Mouse (Mus musculus) cerebellum, postnatal 4 days (tissue): ENCODE data around the gene Chrna5.

Experiments used
- DNase-seq, 2 experiments: peaks; one replicate each; pipeline ENCODE4 v3.0.0; 2022; ENCODE audit warnings: low spot score in 2 of 2, mixed read lengths in 1 of 2

Chrna5 gene

GRCm38 (mm10) chr9:55023326-55023725, 42.6 kb downstream of the Chrna5 start:
- DNase-seq = no peak

GRCm38 (mm10) chr9:55023902-55024583, 43.4 kb downstream of the Chrna5 start:
- peak; percentile 79 to 89 for DNase-seq

- no peak for DNase-seq
Observed at GRCm38 (mm10) chr9:55025534-55026274, 45.0 kb downstream of the Chrna5 start.

- peak in 1 of 2 experiments; percentile 54 for DNase-seq
Observed at GRCm38 (mm10) chr9:55026275-55026663, 45.6 kb downstream of the Chrna5 start, which contains the start of gene Chrna3. TSS of gene Chrna3 (minus strand) at chr9:55026562.

GRCm38 (mm10) chr9:55031435-55032167, 50.9 kb downstream of the Chrna5 start:
- no peak for DNase-seq

GRCm38 (mm10) chr9:55038948-55039347, 58.3 kb downstream of the Chrna5 start:
- DNase-seq = no peak

GRCm38 (mm10) chr9:55039983-55040382, 59.3 kb downstream of the Chrna5 start:
- peak in 1 of 2 experiments; percentile 77 for DNase-seq

GRCm38 (mm10) chr9:55041389-55041788, 60.7 kb downstream of the Chrna5 start:
- peak in 1 of 2 experiments; percentile 64 for DNase-seq

- DNase-seq = no peak
Observed at GRCm38 (mm10) chr9:55043688-55044087, 63.0 kb downstream of the Chrna5 start.

- no peak for DNase-seq
Observed at GRCm38 (mm10) chr9:55045001-55045400, 64.3 kb downstream of the Chrna5 start.

GRCm38 (mm10) chr9:55046764-55047163, 66.1 kb downstream of the Chrna5 start:
- DNase-seq = no peak

GRCm38 (mm10) chr9:55048211-55048880, 67.7 kb downstream of the Chrna5 start, which contains the start of gene Chrnb4:
TSS of gene Chrnb4 (minus strand) at chr9:55048779.
- no peak for DNase-seq

GRCm38 (mm10) chr9:55055386-55055930, 74.8 kb downstream of the Chrna5 start:
- DNase-seq = no peak
